Mouse (Mus musculus) MEL (cell line): Measurements from ENCODE around the gene Akap5. TPM values are rescaled to one million over a fixed set of nuclear protein-coding genes. Genes with fewer than 3 reads are reported as not detected.

Source experiments
- DNase-seq: peaks from one replicate; pipeline ENCODE4 v3.0.0; 2011; ENCODE audit warnings: low read depth, low spot score
- H3K27ac ChIP-seq: 2 replicates; pipeline ENCODE4 v1.5.1; 2012; ENCODE audit warnings: low read depth, mild to moderate bottlenecking, control low read depth, low read length, moderate library complexity; ENCODE audit not compliant: control insufficient read depth
- H3K27me3 ChIP-seq, 2 experiments: fragments of 150-350 bp in 1 of 2; sonication (generic) in 1 of 2; 2 replicates each; pipeline ENCODE4 v1.6.1; 2012; ENCODE audit warnings: low read length in 2 of 2, mild to moderate bottlenecking in 2 of 2, improper control_type of control experiment in 1 of 2, moderate library complexity in 1 of 2; ENCODE audit not compliant: insufficient read depth in 2 of 2, control insufficient read depth in 1 of 2
- H3K36me3 ChIP-seq, 2 experiments: 2 replicates each; pipeline ENCODE4 v1.6.1; 2012 to 2014; ENCODE audit warnings: low read length in 2 of 2, improper control_type of control experiment in 1 of 2, inconsistent platforms in 1 of 2, mild to moderate bottlenecking in 1 of 2; ENCODE audit not compliant: insufficient read depth in 2 of 2, control insufficient read depth in 1 of 2
- H3K4me1 ChIP-seq, 2 experiments: fragments of 150-350 bp in 1 of 2; sonication (generic) in 1 of 2; 2 replicates each; pipeline ENCODE4 v1.6.1; 2012; ENCODE audit warnings: low read length in 2 of 2, improper control_type of control experiment in 1 of 2, mild to moderate bottlenecking in 1 of 2; ENCODE audit not compliant: insufficient read depth in 2 of 2, control insufficient read depth in 1 of 2
- H3K4me3 ChIP-seq, 2 experiments: fragments of 150-350 bp in 1 of 2; sonication (generic) in 1 of 2; 2 replicates each; pipeline ENCODE4 v1.5.1; 2012; ENCODE audit warnings: low read depth in 2 of 2, low read length in 2 of 2, mild to moderate bottlenecking in 2 of 2, moderate library complexity in 2 of 2, control low read depth in 1 of 2, improper control_type of control experiment in 1 of 2; ENCODE audit not compliant: control insufficient read depth in 1 of 2, insufficient read depth in 1 of 2
- H3K79me2 ChIP-seq: 2 replicates; pipeline ENCODE4 v1.6.1; 2012; ENCODE audit warnings: mild to moderate bottlenecking, low read length, moderate library complexity; ENCODE audit not compliant: control insufficient read depth, poor library complexity, insufficient read depth
- H3K9ac ChIP-seq: 2 replicates; pipeline ENCODE4 v1.6.1; 2012; ENCODE audit warnings: low read depth, mild to moderate bottlenecking, control low read depth, low read length, moderate library complexity; ENCODE audit not compliant: control insufficient read depth, poor library complexity, severe bottlenecking
- H3K9me3 ChIP-seq: fragments of 150-350 bp; sonication (generic); replicated peaks from 2 replicates; pipeline ENCODE4 v1.6.1; 2012; ENCODE audit warnings: mild to moderate bottlenecking, low read length, improper control_type of control experiment, moderate library complexity; ENCODE audit not compliant: insufficient read depth
- CTCF ChIP-seq, 3 experiments: IDR thresholded peaks in 2 of 3; conservative IDR thresholded peaks in 1 of 3; 2 replicates each; pipeline ENCODE4 v1.5.1; 2011 to 2012; ENCODE audit warnings: low read length in 3 of 3, low read depth in 2 of 3, mild to moderate bottlenecking in 2 of 3, improper control_type of control experiment in 1 of 3, inconsistent platforms in 1 of 3, mixed read lengths in 1 of 3, moderate library complexity in 1 of 3; ENCODE audit not compliant: control insufficient read depth in 1 of 3, insufficient read depth in 1 of 3, poor library complexity in 1 of 3, severe bottlenecking in 1 of 3
- EP300 ChIP-seq, 2 experiments: IDR thresholded peaks; 2 replicates each; pipeline ENCODE4 v1.6.1; 2011; ENCODE audit warnings: improper control_type of control experiment in 2 of 2, low read length in 2 of 2, low read depth in 1 of 2, mild to moderate bottlenecking in 1 of 2
- ETS1 ChIP-seq: IDR thresholded peaks from 2 replicates; pipeline ENCODE4 v1.6.1; 2012; ENCODE audit warnings: low read depth, mild to moderate bottlenecking, inconsistent platforms, low read length, improper control_type of control experiment, moderate library complexity
- GATA1 ChIP-seq: IDR thresholded peaks from 2 replicates; pipeline ENCODE4 v1.6.1; 2011; ENCODE audit warnings: low read depth, low read length, improper control_type of control experiment
- HCFC1 ChIP-seq: IDR thresholded peaks from 2 replicates; pipeline ENCODE4 v1.6.1; 2012; ENCODE audit warnings: low read depth, mild to moderate bottlenecking, inconsistent platforms, low read length, improper control_type of control experiment, moderate library complexity
- JUND ChIP-seq: IDR thresholded peaks from 2 replicates; pipeline ENCODE4 v1.6.1; 2011; ENCODE audit warnings: low read depth, mild to moderate bottlenecking, improper control_type of control experiment, low read length
- KAT2A ChIP-seq: conservative IDR thresholded peaks from 2 replicates; pipeline ENCODE4 v1.6.1; 2012; ENCODE audit warnings: low read depth, low read length, improper control_type of control experiment, inconsistent platforms
- MAFK ChIP-seq: IDR thresholded peaks from 2 replicates; pipeline ENCODE4 v1.6.1; 2011; ENCODE audit warnings: low read depth, mild to moderate bottlenecking, low read length, improper control_type of control experiment, borderline replicate concordance
- MAX ChIP-seq: IDR thresholded peaks from 2 replicates; pipeline ENCODE4 v1.6.1; 2011; ENCODE audit warnings: low read length, improper control_type of control experiment
- MAZ ChIP-seq: IDR thresholded peaks from 2 replicates; pipeline ENCODE4 v1.6.1; 2012; ENCODE audit warnings: low read depth, mild to moderate bottlenecking, inconsistent platforms, low read length, improper control_type of control experiment
- MXI1 ChIP-seq: IDR thresholded peaks from 2 replicates; pipeline ENCODE4 v1.6.1; 2011; ENCODE audit warnings: mild to moderate bottlenecking, low read depth, low read length, improper control_type of control experiment
- MYB ChIP-seq: IDR thresholded peaks from 2 replicates; pipeline ENCODE4 v1.6.1; 2011; ENCODE audit warnings: mild to moderate bottlenecking, low read depth, low read length, improper control_type of control experiment
- MYC ChIP-seq: IDR thresholded peaks from 2 replicates; pipeline ENCODE4 v1.6.1; 2011; ENCODE audit warnings: low read depth, mild to moderate bottlenecking, low read length, improper control_type of control experiment, moderate library complexity
- NELFE ChIP-seq: IDR thresholded peaks from 2 replicates; pipeline ENCODE4 v1.6.1; 2011; ENCODE audit warnings: low read depth, low read length, improper control_type of control experiment
- RCOR1 ChIP-seq: IDR thresholded peaks from 2 replicates; pipeline ENCODE4 v1.6.1; 2012; ENCODE audit warnings: low read depth, mild to moderate bottlenecking, inconsistent platforms, low read length, improper control_type of control experiment
- SIN3A ChIP-seq: IDR thresholded peaks from 2 replicates; pipeline ENCODE4 v1.6.1; 2012; ENCODE audit warnings: low read length, improper control_type of control experiment, inconsistent platforms
- SMC3 ChIP-seq: IDR thresholded peaks from 2 replicates; pipeline ENCODE4 v1.6.1; 2011; ENCODE audit warnings: low read depth, low read length, improper control_type of control experiment
- TAL1 ChIP-seq: IDR thresholded peaks from 2 replicates; pipeline ENCODE4 v1.6.1; 2012; ENCODE audit warnings: mild to moderate bottlenecking, inconsistent platforms, low read length, moderate library complexity, mixed read lengths
- TCF12 ChIP-seq: IDR thresholded peaks from 2 replicates; pipeline ENCODE4 v1.6.1; 2014; ENCODE audit warnings: low read depth, mild to moderate bottlenecking, inconsistent platforms, low read length, improper control_type of control experiment, moderate library complexity
- USF1 ChIP-seq: IDR thresholded peaks from 2 replicates; pipeline ENCODE4 v1.6.1; 2014; ENCODE audit warnings: low read depth, mild to moderate bottlenecking, inconsistent platforms, low read length, improper control_type of control experiment, moderate library complexity
- ZC3H11A ChIP-seq: IDR thresholded peaks from 2 replicates; pipeline ENCODE4 v1.6.1; 2012; ENCODE audit warnings: low read depth, mild to moderate bottlenecking, inconsistent platforms, low read length, improper control_type of control experiment
- ZKSCAN1 ChIP-seq: IDR thresholded peaks from 2 replicates; pipeline ENCODE4 v1.6.1; 2012; ENCODE audit warnings: low read depth, mild to moderate bottlenecking, inconsistent platforms, low read length, improper control_type of control experiment, moderate library complexity
- ZMIZ1 ChIP-seq: IDR thresholded peaks from 2 replicates; pipeline ENCODE4 v1.6.1; 2012; ENCODE audit warnings: low read depth, mild to moderate bottlenecking, inconsistent platforms, low read length, improper control_type of control experiment, moderate library complexity
- polyA plus RNA-seq, 2 experiments: library from polyadenylated mRNA; stranded (reverse) in 1 of 2; unstranded in 1 of 2; fragments of >175 nt in 1 of 2; fragments of >200 nt in 1 of 2; gene quantifications; 2 replicates each; pipeline versions ENCODE4 v1.2.1 to v1.2.4; 2012; ENCODE audit warnings: low replicate concordance in 2 of 2, low read depth in 1 of 2; ENCODE audit not compliant: insufficient read length in 2 of 2, insufficient read depth in 1 of 2, missing spikeins in 1 of 2
- total RNA-seq: library from RNA; depleted of rRNA; stranded (reverse); fragments of 300-350 nt; gene quantifications from 2 replicates; pipeline ENCODE4 v1.2.3, GENCODE M21; 2012

Akap5 gene
- total and polyA plus RNA-seq, 3 experiments: 0.65 to 0.69 TPM; not detected in 1

DNA sequence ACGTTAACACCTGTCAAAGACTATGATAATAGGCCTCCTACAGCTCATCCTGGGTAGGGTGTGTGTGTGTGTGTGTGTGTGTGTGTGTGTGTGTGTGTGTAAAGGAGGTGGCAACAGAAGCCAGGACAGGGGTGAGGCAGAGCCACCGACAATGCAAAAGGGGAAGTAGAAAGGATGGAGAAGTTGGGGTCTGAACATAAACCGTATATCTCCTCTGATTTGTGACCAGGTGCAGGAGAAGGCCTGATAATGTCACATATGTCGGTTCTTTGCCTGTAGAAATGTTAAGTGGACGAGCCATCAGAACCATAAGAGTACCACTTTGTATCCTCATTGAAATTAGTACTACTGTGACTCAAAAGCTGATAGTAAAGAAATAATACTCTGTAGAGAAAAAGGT lies 9.0 kb downstream of the Akap5 start:
- Histone ChIP-seq H3K9me3 (no peaks in the 10 kb centered on the region), H3K27me3 (no peaks in the 10 kb centered on the region), H3K36me3 (no peaks in the 10 kb centered on the region), H3K79me2 (no peaks in the 10 kb centered on the region), H3K9ac (no peak overlapping the region)
- peak; percentile 68 for DNase-seq
- TF ChIP-seq SIN3A (no peak), CTCF (IDR thresholded peaks at IDR 0.05 in 2 of 3, conservative IDR thresholded peaks at IDR 0.05 in 1 of 3; ENCODE audit: control insufficient read depth in 1 of 3, insufficient read depth in 1 of 3, low read depth in 2 of 3, low read length in 3 of 3, poor library complexity in 1 of 3, severe bottlenecking in 1 of 3) (no peak), ETS1 (0 out of 2 replicates have a peak, but pooled peaks have one; percentile 13), MYB (no peak), SMC3 (no peak), ZC3H11A (no peak), ZKSCAN1 (no peak), MAFK (no peak), TCF12 (peak; percentile 44; the same call in 1 of the 2 replicates), USF1 (no peak), EP300 (IDR thresholded peaks at IDR 0.05; ENCODE audit: low read depth in 1 of 2, low read length in 2 of 2) (peak in 1 of 2 experiments; percentile 28; a peak in 1 of 4 replicates), TAL1 (no peak), KAT2A (no peak), MAX (no peak), ZMIZ1 (no peak), MXI1 (no peak), JUND (no peak), GATA1 (peak; percentile 60), MYC (no peak), RCOR1 (peak; percentile 49; the same call in 1 of the 2 replicates), NELFE (no peak)
- TF ChIP-seq, all 39 proteins: peak for 5
- peaks cover 0 to 2% of the 10 kb centered on the region in 2 experiments; a peak in 1 of 4 replicates for H3K4me1 ChIP-seq
- no peak overlapping the region for H3K4me3 ChIP-seq
- H3K27ac ChIP-seq: no peak overlapping the region

DNA sequence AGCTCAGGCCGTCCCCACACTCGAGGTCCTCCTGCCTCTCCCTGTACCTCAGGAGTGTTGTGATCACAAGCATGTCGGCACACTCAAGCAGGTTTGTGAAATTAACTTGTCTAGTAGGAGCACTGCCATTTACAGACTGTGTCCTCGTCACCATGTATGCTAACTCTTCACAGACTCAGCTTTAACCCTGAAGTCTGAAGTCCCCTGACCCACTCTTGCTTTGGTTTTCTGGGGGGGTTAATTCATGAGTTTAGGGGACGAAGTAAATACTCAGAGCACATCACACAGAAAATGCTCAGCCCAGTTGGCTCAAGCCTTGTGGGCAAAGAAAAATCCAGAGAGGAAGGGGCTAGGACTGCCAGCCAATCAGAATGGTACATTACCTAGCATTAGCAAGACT lies 10.9 kb downstream of the Akap5 start:
- no peak overlapping the region for H3K9ac ChIP-seq
- TF ChIP-seq MXI1 (no peak), HCFC1 (no peak), MAZ (no peak)
- no peak overlapping the region for H3K4me3 ChIP-seq
- H3K4me1 ChIP-seq: peaks cover 0 to 2% of the 10 kb centered on the region in 2 experiments; a peak in 2 of 4 replicates
- no peak for DNase-seq
- no peaks in the 10 kb centered on the region for H3K79me2 ChIP-seq
- H3K27me3 ChIP-seq: no peaks in the 10 kb centered on the region
- H3K9me3 ChIP-seq: no peaks in the 10 kb centered on the region
- H3K36me3 ChIP-seq: peaks cover 0 to 3% of the 10 kb centered on the region in 2 experiments; a peak in 2 of 4 replicates
- H3K27ac ChIP-seq: no peak overlapping the region
